Mouse (Mus musculus) mouse embryonic stem cell (cell line): Measurements from ENCODE around the gene Zswim5.

Source experiments
- in situ Hi-C, 2 experiments: fragments of 300-500 bp; cut with MboI; formaldehyde crosslinking; loops; 1 replicate in 1 of 2; 3 replicates in 1 of 2; pipeline ENCODE4 v1.14.3; 2019 to 2020; ENCODE audit warnings: low sequenced_read_pairs in 2 of 2, low pct_unique_long_range_greater_than_20kb in 1 of 2, mixed read lengths in 1 of 2; ENCODE audit not compliant: unreplicated experiment in 1 of 2

Gene Zswim5

GRCm38 (mm10) chr4:116995131-116995797, 118.1 kb downstream of the Zswim5 start, which contains the start of gene Hectd3:
Gene Hectd3, plus strand, starts transcription at chr4:116995317.
- in situ Hi-C loops: loop anchor here in 1 of 2 experiments (25.0 kb wide), 1 partner anchor 283 kb away; the partner anchor contains the start of genes Ccdc163, Mmachc and Tesk2

GRCm38 (mm10) chr4:116995798-116996135, 118.6 kb downstream of the Zswim5 start:
- in situ Hi-C loops: loop anchor here in 1 of 2 experiments (25.0 kb wide), 1 partner anchor 283 kb away; the partner anchor contains the start of genes Ccdc163, Mmachc and Tesk2

GRCm38 (mm10) chr4:116999513-117000154, 122.5 kb downstream of the Zswim5 start:
- in situ Hi-C loops: loop anchor here in 1 of 2 experiments (25.0 kb wide), 1 partner anchor 287 kb away; the partner anchor contains the start of genes Ccdc163, Mmachc and Tesk2

- in situ Hi-C loops: no loop called here
Observed at GRCm38 (mm10) chr4:117001957-117002356, 124.8 kb downstream of the Zswim5 start.

- in situ Hi-C loops: no loop called here
Observed at GRCm38 (mm10) chr4:117002543-117003521, 125.7 kb downstream of the Zswim5 start.

GRCm38 (mm10) chr4:117004649-117005048, 127.5 kb downstream of the Zswim5 start:
- in situ Hi-C loops: loop anchor here in 1 of 2 experiments (5.0 kb wide), 1 partner anchor 138 kb away; no protein-coding TSS in a partner anchor

- in situ Hi-C loops: loop anchor here in 1 of 2 experiments (5.0 kb wide), 1 partner anchor 136 kb away; no protein-coding TSS in a partner anchor
Observed at GRCm38 (mm10) chr4:117005611-117006400, 128.6 kb downstream of the Zswim5 start.

- in situ Hi-C loops: loop anchor here in 1 of 2 experiments (5.0 kb wide), 1 partner anchor 135 kb away; no protein-coding TSS in a partner anchor
Observed at GRCm38 (mm10) chr4:117007058-117007457, 129.9 kb downstream of the Zswim5 start.

- in situ Hi-C loops: no loop called here
Observed at GRCm38 (mm10) chr4:117010231-117010630, 133.1 kb downstream of the Zswim5 start.

- in situ Hi-C loops: no loop called here
Observed at GRCm38 (mm10) chr4:117013596-117013995, 136.4 kb downstream of the Zswim5 start.

- in situ Hi-C loops: no loop called here
Observed at GRCm38 (mm10) chr4:117014901-117015415, 137.8 kb downstream of the Zswim5 start.

- in situ Hi-C loops: no loop called here
Observed at GRCm38 (mm10) chr4:117017738-117018137, 140.6 kb downstream of the Zswim5 start.

- in situ Hi-C loops: no loop called here
Observed at GRCm38 (mm10) chr4:117018327-117018726, 141.2 kb downstream of the Zswim5 start.

- in situ Hi-C loops: no loop called here
Observed at GRCm38 (mm10) chr4:117019206-117020134, 142.3 kb downstream of the Zswim5 start, which contains the start of gene Eif2b3. Gene Eif2b3, plus strand, starts transcription at chr4:117019402.

- in situ Hi-C loops: no loop called here
Observed at GRCm38 (mm10) chr4:117023469-117023868, 146.3 kb downstream of the Zswim5 start.

GRCm38 (mm10) chr4:117031105-117031504, 153.9 kb downstream of the Zswim5 start:
- in situ Hi-C loops: no loop called here
